Comparison of ENCODE assay signal across 37 mouse cellular contexts in the genomic region with DNA sequence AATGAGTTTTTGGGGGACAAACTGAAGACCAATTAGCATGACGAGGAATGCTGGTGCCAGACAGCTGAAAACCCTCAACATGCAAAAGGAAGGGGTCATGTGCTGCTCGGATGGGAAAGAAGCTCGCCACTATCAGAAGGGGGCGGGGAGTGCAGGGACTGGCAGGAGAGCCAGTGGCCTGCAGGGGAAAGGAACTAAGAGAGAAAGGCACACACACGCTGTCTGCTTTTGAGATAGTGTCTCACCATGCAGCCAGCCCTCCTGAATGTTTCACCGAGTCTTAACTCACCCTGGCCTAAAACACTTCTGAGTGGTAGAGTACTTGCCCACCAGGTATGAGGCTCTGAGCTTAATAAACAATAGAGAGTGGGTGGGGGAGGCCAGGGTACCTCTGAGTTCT. TPM values are rescaled to one million over a fixed set of nuclear protein-coding genes. Genes with fewer than 3 reads are reported as not detected.
"Had no signal": no experiment of that assay in that cellular context is flagged by ENCODE, and none has a peak within 500 bp of the region (broad histone marks: within the 10 kb centered on the region; RNA-seq: fewer than 3 reads in every experiment).

No protein-coding gene starts in this region.

- ATAC-seq: liver, embryonic 12.5 days; liver, postnatal 0 days; lung, postnatal 0 days; midbrain, embryonic 13.5 days; midbrain, embryonic 15.5 days; midbrain, embryonic 16.5 days had no signal

- H3K9ac ChIP-seq: limb, embryonic 12.5 days; limb, embryonic 13.5 days; limb, embryonic 15.5 days; liver, embryonic 12.5 days; liver, embryonic 13.5 days; liver, embryonic 14.5 days; liver, embryonic 15.5 days; liver, postnatal 0 days; lung, embryonic 14.5 days; lung, embryonic 15.5 days; midbrain, embryonic 12.5 days; midbrain, embryonic 13.5 days; midbrain, embryonic 15.5 days; neural tube, embryonic 12.5 days had no signal

- DNase-seq: left cerebral cortex, postnatal 4 days; liver; liver, embryonic 13.5 days; liver, postnatal 0 days; lung, adult 18-20 months; lung, adult 2 months; lung, embryonic 14.5 days; lung, postnatal 10 days; lung, postnatal 14 days; lung, postnatal 36 days; lung, postnatal 4 days; midbrain, embryonic 14.5 days had no signal

- H3K9me3 ChIP-seq: limb, embryonic 10.5 days; limb, embryonic 12.5 days; limb, embryonic 15.5 days; liver, embryonic 12.5 days; liver, embryonic 13.5 days; liver, embryonic 15.5 days; lung, embryonic 15.5 days; midbrain, embryonic 12.5 days; midbrain, embryonic 13.5 days; midbrain, embryonic 15.5 days; neural tube, embryonic 12.5 days had no signal

- H3K4me2 ChIP-seq: limb, embryonic 12.5 days; limb, embryonic 13.5 days; limb, embryonic 15.5 days; liver, embryonic 11.5 days; liver, embryonic 12.5 days; liver, embryonic 13.5 days; liver, embryonic 15.5 days; lung, embryonic 14.5 days; lung, embryonic 15.5 days; midbrain, embryonic 12.5 days; midbrain, embryonic 13.5 days; midbrain, embryonic 15.5 days; neural tube, embryonic 12.5 days had no signal

- H3K27me3 ChIP-seq: limb, embryonic 12.5 days; limb, embryonic 13.5 days; limb, embryonic 15.5 days; liver, embryonic 12.5 days; liver, embryonic 13.5 days; liver, embryonic 15.5 days; lung, embryonic 15.5 days; midbrain, embryonic 12.5 days; midbrain, embryonic 13.5 days; midbrain, embryonic 15.5 days; neural tube, embryonic 12.5 days had no signal

- H3K4me3 ChIP-seq: left cerebral cortex, adult 2 months; limb, embryonic 10.5 days; limb, embryonic 12.5 days; limb, embryonic 13.5 days; limb, embryonic 15.5 days; liver, embryonic 12.5 days; liver, embryonic 13.5 days; liver, embryonic 15.5 days; lung, embryonic 15.5 days; midbrain, embryonic 12.5 days; midbrain, embryonic 13.5 days; midbrain, embryonic 15.5 days; myocyte; neural tube, embryonic 12.5 days had no signal

- H3K4me1 ChIP-seq: limb, embryonic 10.5 days; limb, embryonic 12.5 days; limb, embryonic 13.5 days; limb, embryonic 15.5 days; lung, embryonic 15.5 days; midbrain, embryonic 12.5 days; midbrain, embryonic 13.5 days; midbrain, embryonic 15.5 days; neural tube, embryonic 12.5 days had no signal

- H3K27ac ChIP-seq: left cerebral cortex, adult 2 months; limb, embryonic 10.5 days; limb, embryonic 12.5 days; limb, embryonic 13.5 days; limb, embryonic 15.5 days; liver, embryonic 12.5 days; liver, embryonic 13.5 days; liver, embryonic 14.5 days; liver, embryonic 15.5 days; lung, embryonic 15.5 days; macrophage; midbrain, embryonic 12.5 days; midbrain, embryonic 13.5 days; midbrain, embryonic 15.5 days; neural tube, embryonic 12.5 days had no signal

RNA-seq across cellular contexts. Expression of gene 1700001P01Rik, which starts 16.8 kb away (rescaled TPM):
- total RNA-seq: liver, adult 2 months; megakaryocyte-erythroid progenitor cell, adult 5-6 weeks; midbrain, postnatal 0 days; monocyte, adult 5-6 weeks had no signal
- polyA plus RNA-seq: limb, embryonic 11.5 days; limb, embryonic 12.5 days; liver, adult 2 months; liver, embryonic 11.5 days; liver, embryonic 12.5 days; liver, embryonic 15.5 days; liver, embryonic 16.5 days; liver, postnatal 0 days; lung, embryonic 14.5 days; lung, postnatal 0 days; macrophage; midbrain, embryonic 14.5 days; midbrain, postnatal 0 days; neural tube, embryonic 11.5 days had no signal
